Mouse (Mus musculus) granulocyte monocyte progenitor cell, adult 5-6 weeks (primary cell): ENCODE results near the gene Rgs10. TPM values are rescaled to one million over a fixed set of nuclear protein-coding genes. Genes with fewer than 3 reads are reported as not detected.

Source experiments
- ATAC-seq: replicated peaks from 2 replicates; pipeline ENCODE4 v1.8.0; 2016; ENCODE audit warnings: mild to moderate bottlenecking, moderate TSS enrichment, inconsistent platforms; ENCODE audit not compliant: poor library complexity, severe bottlenecking
- total RNA-seq, 2 experiments: library from RNA; stranded (forward) in 1 of 2; stranded (reverse) in 1 of 2; fragments of 200-712, 200-1000 nt in 1 of 2; fragments of >200 nt in 1 of 2; fragmentation: Nextera tagmentation in 1 of 2; gene quantifications; 2 replicates each; pipeline ENCODE4 v1.2.3; 2014 to 2017

The Rgs10 gene
- total RNA-seq, 2 experiments from 2014 or later = 36.1 to 96.4 TPM

DNA sequence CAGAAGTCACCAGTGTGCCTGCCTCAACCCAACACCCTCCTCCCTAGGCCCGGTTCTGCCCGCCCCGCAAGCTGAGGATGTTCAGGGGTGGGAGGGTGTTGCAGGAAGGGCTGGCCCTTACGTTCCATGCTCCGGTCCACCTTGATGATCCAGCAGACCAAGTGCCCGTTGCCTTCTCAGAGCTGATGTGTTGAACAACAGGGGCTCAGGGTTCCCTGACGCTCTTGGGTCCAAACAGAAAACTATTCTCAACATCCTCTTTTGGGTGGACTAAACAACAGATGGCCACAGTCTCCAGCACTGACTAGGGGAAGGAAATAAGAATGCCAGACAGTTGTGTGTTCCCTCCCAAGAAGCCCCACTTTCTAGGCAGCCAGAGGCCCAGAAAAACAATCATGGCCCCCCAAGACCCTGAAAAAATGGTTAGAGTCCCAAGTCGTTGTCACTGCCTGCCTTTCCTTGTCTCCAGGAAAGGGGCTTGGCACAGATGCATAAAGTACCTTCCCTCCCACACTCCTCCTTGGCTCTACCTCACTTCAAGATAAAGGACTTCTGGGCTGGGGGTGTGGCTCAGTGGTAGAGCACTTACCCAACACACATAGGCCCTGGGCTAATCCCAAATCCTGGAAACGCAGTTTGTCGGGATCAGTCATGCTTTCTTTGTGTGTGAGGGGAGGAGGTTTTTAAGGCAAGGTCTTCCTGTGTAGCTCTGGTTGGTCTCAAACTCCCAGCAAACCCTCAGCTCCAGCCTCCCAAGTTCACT is 6.3 kb downstream of the Rgs10 start:
- peak; percentile 54 for ATAC-seq

- ATAC-seq = peak; percentile 79
Measured at GRCm38 (mm10) chr7:128410708-128411413, 7.7 kb downstream of the Rgs10 start.

- no peak for ATAC-seq
Measured at GRCm38 (mm10) chr7:128408265-128408664, 10.3 kb downstream of the Rgs10 start.

DNA sequence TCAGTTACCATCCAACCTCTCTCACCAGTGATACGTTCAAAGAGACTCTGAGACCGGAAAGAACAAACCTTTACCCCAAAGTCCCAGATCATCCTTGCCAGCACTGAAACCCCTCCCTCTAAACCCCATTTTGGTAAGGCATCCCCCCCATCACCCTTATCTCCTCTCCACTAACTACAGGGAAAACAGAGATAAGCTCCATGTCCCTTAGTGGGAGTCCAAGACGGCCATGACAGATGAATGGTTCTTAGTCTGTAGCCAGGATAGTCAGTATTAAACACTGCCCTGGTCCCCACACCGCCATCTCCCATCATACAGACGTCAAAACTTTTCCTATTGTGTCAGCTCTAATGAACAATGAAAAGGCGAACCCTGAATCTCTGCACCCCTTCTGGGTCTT is 14.6 kb downstream of the Rgs10 start:
- no peak for ATAC-seq

DNA sequence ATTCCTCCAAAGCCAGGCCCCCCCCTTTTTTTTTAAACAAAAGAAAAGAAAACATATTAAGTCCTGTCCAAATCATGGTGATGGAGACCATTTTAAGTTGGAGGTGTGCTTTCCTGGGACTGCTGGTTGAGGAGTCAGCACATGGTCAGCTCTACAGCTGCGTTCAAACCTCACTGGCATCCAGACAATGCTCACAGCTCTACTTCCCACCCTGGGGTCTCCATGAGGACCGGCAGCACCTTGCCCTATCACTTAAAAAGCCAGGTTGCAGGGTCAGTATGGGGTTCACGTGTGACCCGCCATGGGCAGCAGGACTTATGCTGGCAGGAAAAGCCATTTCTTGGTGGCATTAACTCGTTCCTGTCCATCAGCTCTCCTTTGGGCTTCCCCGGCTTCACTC is 15.0 kb downstream of the Rgs10 start:
- ATAC-seq = no peak

DNA sequence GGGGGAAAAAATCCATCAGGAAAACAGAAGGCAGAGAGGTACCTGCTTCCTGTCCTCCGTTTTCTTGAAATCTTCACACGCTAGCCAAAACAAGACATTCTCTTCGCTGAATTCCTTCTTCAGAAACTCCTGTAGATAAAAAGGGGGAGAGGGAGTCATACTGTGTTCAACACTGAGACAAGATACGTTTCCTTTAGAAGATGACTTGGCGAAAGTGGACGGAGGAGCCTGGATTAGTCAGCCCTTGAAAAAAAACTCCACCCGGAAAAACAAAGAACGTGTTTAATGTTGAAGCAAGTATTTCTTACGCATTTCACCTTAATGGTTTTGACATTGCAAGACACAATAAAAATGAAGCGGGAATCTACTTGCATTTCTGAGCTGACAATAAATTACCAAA is 15.4 kb downstream of the Rgs10 start:
- no peak for ATAC-seq

- no peak for ATAC-seq
Measured at GRCm38 (mm10) chr7:128402577-128402976, 16.0 kb downstream of the Rgs10 start.

DNA sequence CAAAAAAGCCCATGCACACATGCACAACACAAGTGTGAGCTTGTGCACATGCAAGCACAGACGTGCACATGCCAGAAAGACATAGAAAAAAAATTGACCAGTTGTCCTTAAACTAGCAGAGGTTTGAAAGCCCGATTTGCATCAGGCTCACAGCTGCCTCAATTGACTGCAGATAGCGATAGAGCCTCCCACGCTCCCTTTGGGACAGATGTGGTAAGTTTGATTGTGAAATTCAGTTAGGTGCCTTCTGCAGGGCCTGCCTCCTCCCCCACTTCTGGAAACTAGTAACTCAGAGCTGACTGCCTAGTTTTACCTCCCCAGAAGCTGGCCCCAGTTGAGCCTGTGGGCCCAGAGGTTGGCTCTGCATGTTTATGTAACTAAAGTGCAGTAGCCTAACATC is 19.9 kb downstream of the Rgs10 start:
- peak; percentile 92 for ATAC-seq

DNA sequence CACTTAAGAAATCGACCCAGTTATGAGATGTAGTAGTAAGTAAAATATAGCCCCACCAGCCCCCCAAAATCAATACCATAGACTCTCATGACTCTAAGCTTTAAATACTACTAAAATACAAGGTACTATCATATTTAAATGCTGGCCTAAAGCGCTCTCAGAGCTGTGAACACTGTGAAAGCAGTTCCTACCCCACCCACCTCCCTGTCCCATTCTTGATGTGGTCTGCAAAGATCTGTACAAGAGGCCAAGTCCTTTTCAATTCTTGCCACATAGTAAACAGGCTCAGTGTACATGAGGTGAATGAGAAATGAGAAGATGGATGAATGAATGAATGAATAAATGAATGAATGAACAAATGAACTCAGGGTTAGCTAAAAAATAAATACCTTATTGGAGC is 21.5 kb downstream of the Rgs10 start:
- ATAC-seq = no peak

- no peak for ATAC-seq
Measured at GRCm38 (mm10) chr7:128393756-128394155, 24.8 kb downstream of the Rgs10 start.

DNA sequence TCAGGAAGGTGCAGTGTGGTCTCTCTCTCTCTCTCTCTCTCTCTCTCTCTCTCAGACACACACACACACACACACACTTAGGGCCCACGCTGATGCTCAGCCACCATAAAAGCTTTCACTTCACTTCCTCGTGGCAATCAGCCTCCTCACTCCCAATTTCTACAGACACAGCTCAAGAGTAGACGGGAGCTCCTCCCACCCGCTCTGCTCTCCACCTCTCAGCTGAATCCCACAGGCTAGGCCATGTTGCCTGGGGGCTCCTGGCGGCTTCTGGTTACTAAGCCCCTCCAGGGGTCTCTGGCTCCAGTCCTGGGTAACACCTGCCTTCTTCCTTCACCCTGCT is 25.6 kb downstream of the Rgs10 start:
- peak; percentile 45 for ATAC-seq

- peak; percentile 84 for ATAC-seq
Measured at GRCm38 (mm10) chr7:128392071-128392971, 26.2 kb downstream of the Rgs10 start.

DNA sequence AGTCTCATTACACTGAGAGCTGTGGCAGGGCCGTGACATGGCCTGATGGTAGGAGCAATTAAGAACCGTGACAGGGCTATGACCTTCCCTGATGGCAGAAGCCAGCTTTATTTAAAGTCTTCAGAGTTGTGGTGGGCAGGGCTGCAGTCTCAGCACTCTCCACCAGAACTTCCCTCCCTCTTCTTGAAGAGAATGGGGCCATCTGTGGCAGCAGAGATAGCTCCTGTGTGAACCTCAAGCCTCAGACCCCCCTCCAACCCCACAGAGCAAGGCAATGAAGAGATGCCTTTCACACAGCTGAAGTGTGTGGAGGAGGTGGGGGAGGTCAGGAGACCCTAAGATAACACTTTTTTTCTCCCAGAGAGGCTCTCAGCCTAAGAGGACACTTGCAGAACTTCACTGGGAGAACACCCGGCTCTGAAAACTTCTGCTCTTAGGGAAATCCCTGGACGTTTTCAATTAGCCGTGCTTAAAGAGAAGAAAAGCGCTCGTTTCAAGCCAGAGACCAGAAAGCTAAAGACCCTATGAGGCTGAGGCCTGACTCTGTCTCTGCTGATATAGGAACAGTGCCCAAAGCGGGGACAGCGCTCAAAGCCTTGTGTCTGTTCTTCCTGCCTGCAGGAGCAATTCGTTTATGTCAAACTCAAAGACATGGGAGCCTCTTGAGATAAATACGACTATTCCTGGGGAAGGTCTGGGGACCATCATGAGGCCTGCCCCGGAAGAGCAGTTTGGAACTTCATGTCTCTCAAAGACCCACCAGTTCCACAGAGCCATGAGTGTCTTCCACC is 27.1 kb downstream of the Rgs10 start:
- no peak for ATAC-seq

DNA sequence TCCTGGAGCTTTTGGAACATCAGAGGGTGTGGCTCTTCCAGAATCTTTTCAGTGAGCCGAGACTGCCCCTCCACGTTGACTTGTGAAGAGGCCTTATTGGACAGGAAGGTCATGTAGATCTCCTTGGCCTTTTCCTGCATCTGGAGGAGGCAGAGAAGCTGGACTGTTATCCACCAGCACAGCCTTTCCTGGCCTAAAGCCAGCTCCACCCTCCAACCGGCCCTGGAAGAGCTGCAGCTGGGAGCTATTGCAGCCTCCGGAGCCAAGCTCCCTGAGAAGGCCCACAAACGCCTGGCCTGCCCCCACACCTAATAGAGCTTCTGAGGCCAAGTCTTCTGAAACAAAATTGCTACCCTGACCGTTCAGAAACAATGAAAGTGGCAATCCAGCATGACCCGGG is 29.6 kb downstream of the Rgs10 start:
- ATAC-seq = no peak

DNA sequence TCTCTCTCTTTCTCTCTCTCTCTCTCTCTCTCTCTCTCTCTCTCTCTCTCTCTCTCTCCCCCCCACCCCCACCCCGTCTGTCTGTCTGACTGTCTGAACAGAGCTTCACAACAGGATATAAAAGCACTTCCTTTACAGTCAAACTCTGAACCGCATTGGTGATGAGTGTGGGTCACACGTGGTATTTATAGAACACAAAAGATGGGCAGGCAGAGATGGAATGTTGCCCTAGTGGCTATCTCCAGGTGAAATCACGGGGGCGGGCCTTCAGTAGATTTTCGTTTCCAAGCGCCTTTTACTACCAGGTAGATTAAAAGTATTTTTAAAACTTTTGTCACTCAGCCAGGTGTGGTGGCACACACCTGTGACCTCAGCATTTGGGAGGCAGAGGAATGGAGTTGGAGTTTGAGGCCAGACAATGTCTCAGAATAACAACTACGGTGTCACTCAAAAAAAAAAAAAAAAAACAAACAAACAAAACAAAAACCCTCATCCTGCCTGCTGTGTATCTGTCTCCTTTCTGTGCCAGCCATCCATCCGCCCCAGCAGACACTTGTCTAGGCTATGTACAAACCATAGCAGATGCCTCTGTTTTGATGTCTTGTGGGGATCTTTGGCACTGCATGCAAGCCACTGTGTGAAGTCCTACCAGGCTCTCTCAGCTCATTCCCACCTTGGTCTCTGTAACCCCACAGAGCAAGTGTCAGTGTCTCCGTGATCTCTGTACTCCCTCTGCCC is 34.7 kb downstream of the Rgs10 start:
- ATAC-seq = no peak

GRCm38 (mm10) chr7:128383189-128383725 is 35.3 kb downstream of the Rgs10 start:
- ATAC-seq = no peak

DNA sequence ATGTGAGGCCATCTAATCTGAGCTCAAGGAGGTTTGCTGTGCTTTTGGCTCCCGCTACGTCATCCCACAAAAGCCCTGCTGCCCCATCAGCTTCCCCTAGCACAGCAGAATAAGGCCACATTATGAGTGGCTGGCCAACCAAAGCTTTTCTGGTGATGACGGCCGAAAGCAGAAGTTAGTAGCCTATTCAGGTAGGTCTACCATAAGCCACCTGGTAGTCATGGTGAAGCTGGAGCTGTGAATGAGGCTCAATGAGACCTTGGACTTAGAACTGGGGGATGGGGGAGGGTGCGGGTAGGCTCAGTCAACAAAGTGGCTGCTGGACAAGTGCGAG is 36.1 kb downstream of the Rgs10 start:
- ATAC-seq = no peak

DNA sequence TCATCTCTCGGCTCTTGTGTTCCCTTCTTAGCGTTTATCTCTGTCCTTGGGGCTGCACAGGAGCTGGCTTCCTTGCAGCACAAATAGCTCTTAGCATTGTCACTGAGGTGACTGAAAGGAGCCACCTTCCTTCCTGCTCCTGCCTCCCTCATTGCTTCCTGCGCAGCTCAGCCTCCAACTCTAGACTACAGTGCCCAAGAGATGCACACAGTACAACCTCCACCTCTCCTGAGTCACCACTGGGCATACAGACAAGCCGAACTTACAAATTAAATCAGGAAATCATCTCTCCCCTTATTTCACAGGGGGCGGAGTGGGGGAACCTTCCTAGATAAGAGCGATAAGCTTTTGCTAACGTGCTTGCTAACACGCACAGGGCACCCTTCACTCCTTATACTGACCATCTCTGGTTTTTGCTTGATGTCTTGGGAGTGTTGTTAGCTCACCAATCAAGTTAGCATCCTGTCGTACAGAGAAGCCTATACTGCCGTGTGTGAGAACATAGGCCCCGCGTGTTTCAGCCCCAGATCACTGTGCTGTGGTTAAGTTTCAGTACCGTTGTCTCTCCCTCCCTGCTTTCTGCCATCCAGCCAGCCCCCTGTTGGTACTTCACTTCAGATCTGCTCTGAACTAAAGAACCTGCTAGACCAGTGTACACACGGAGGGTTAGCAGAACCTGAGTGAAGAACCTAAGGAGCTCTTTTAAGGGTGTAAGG is 36.6 kb downstream of the Rgs10 start:
- no peak for ATAC-seq

- peak; percentile 90 for ATAC-seq
Measured at GRCm38 (mm10) chr7:128381001-128381400, 37.6 kb downstream of the Rgs10 start.
